Mouse (Mus musculus) hindbrain, embryonic 16.5 days (tissue): ENCODE measurements around the gene Trp53bp2. TPM values are rescaled to one million over a fixed set of nuclear protein-coding genes. Genes with fewer than 3 reads are reported as not detected.

Experiments
- ATAC-seq: fragments of 200-750 bp; cut with Nextera tagmentation; 2 replicates; pipeline ENCODE4 v1.8.0; 2017; ENCODE audit warnings: moderate TSS enrichment, moderate library complexity
- H3K27ac ChIP-seq: fragments of 300-500 bp; sonication (generic); 2 replicates; pipeline ENCODE4 v1.5.1; 2014; ENCODE audit warnings: low read depth, mild to moderate bottlenecking, control low read depth, low read length, moderate library complexity
- H3K27me3 ChIP-seq: fragments of 300-500 bp; sonication (generic); replicated peaks from 2 replicates; pipeline ENCODE4 v1.6.1; 2014; ENCODE audit warnings: low read length; ENCODE audit not compliant: control insufficient read depth, insufficient read depth
- H3K36me3 ChIP-seq: fragments of 300-500 bp; sonication (generic); 2 replicates; pipeline ENCODE4 v1.6.1; 2014; ENCODE audit warnings: mild to moderate bottlenecking, low read length, moderate library complexity, mixed read lengths; ENCODE audit not compliant: control insufficient read depth, insufficient read depth
- H3K4me1 ChIP-seq: fragments of 300-500 bp; sonication (generic); 2 replicates; pipeline ENCODE4 v1.6.1; 2014; ENCODE audit warnings: low read depth, low read length; ENCODE audit not compliant: control insufficient read depth, insufficient read depth
- H3K4me2 ChIP-seq: fragments of 300-500 bp; sonication (generic); 2 replicates; pipeline ENCODE4 v1.6.1; 2014; ENCODE audit warnings: mild to moderate bottlenecking, low read length, control low read depth, moderate library complexity
- H3K4me3 ChIP-seq: fragments of 300-500 bp; sonication (generic); 2 replicates; pipeline ENCODE4 v1.5.1; 2014; ENCODE audit warnings: mild to moderate bottlenecking, low read length, control low read depth, moderate library complexity
- H3K9ac ChIP-seq: fragments of 300-500 bp; sonication (generic); 2 replicates; pipeline ENCODE4 v1.6.1; 2014; ENCODE audit warnings: low read depth, mild to moderate bottlenecking, control low read depth, low read length, moderate library complexity
- H3K9me3 ChIP-seq: fragments of 300-500 bp; sonication (generic); 2 replicates; pipeline ENCODE4 v1.6.1; 2014; ENCODE audit warnings: mild to moderate bottlenecking, low read length, moderate library complexity; ENCODE audit not compliant: control insufficient read depth
- WGBS: fragments of 180-500 bp; shearing (Covaris S2); extraction: QIAGEN DNeasy Blood & Tissue Kit; methylation state at CpG from one replicate; pipeline ENCODE4 v1.1.7; 2014; 5-methylcytosine and 5-hydroxymethylcytosine counted together
- polyA plus RNA-seq: library from polyadenylated mRNA; unstranded; fragments of >200 nt; fragmentation: Nextera tagmentation; extraction: Ambion mirVana; gene quantifications from 2 replicates; pipeline ENCODE4 v1.2.1, GENCODE M21; 2015

Gene Trp53bp2
- polyA plus RNA-seq, 1 experiment from 2014 or later: 13.8 TPM

GRCm38 (mm10) chr1:182398780-182399179 lies 10.2 kb upstream of the Trp53bp2 start:
- H3K4me1 ChIP-seq: no peaks in the 10 kb centered on the region
- WGBS: 76% methylated on average over 3 of the region's 3 CpGs
- no peaks in the 10 kb centered on the region for H3K9me3 ChIP-seq
- no peaks in the 10 kb centered on the region for H3K27me3 ChIP-seq
- H3K4me3 ChIP-seq: no peak overlapping the region
- no peak overlapping the region for H3K4me2 ChIP-seq
- ATAC-seq: no peak
- H3K9ac ChIP-seq: no peak overlapping the region
- no peaks in the 10 kb centered on the region for H3K36me3 ChIP-seq
- no peak overlapping the region for H3K27ac ChIP-seq

GRCm38 (mm10) chr1:182399205-182399604 lies 9.8 kb upstream of the Trp53bp2 start:
- Histone ChIP-seq H3K27me3 (no peaks in the 10 kb centered on the region), H3K9ac (no peak overlapping the region), H3K27ac (no peak overlapping the region), H3K9me3 (no peaks in the 10 kb centered on the region), H3K4me3 (no peak overlapping the region), H3K4me2 (no peak overlapping the region), H3K36me3 (no peaks in the 10 kb centered on the region), H3K4me1 (no peaks in the 10 kb centered on the region)
- 94% methylated on average over 2 of the region's 2 CpGs for WGBS
- no peak for ATAC-seq

- WGBS: 93% methylated on average over 3 of the region's 3 CpGs
- no peaks in the 10 kb centered on the region for H3K9me3 ChIP-seq
- no peaks in the 10 kb centered on the region for H3K36me3 ChIP-seq
- H3K9ac ChIP-seq: no peak overlapping the region
- H3K4me3 ChIP-seq: no peak overlapping the region
- H3K27me3 ChIP-seq: no peaks in the 10 kb centered on the region
- no peak overlapping the region for H3K4me2 ChIP-seq
- no peaks in the 10 kb centered on the region for H3K4me1 ChIP-seq
- ATAC-seq: no peak
- H3K27ac ChIP-seq: no peak overlapping the region
Measured at GRCm38 (mm10) chr1:182399908-182400307, 9.1 kb upstream of the Trp53bp2 start.

- no peak for ATAC-seq
- Histone ChIP-seq H3K27me3 (no peaks in the 10 kb centered on the region), H3K9me3 (no peaks in the 10 kb centered on the region), H3K36me3 (no peaks in the 10 kb centered on the region), H3K9ac (no peak overlapping the region), H3K4me2 (no peak overlapping the region), H3K4me1 (no peaks in the 10 kb centered on the region), H3K27ac (no peak overlapping the region), H3K4me3 (no peak overlapping the region)
- 62% methylated on average over 13 of the region's 13 CpGs for WGBS
Measured at GRCm38 (mm10) chr1:182403076-182403475, 5.9 kb upstream of the Trp53bp2 start.

- ATAC-seq: no peak
Measured at GRCm38 (mm10) chr1:182406621-182407020, 2.4 kb upstream of the Trp53bp2 start.

GRCm38 (mm10) chr1:182408243-182408642 lies 729 bp upstream of the Trp53bp2 start:
- Histone ChIP-seq H3K9ac (peak overlapping the region; percentile 84), H3K4me1 (peaks cover 18% of the 10 kb centered on the region), H3K9me3 (no peaks in the 10 kb centered on the region), H3K36me3 (no peaks in the 10 kb centered on the region), H3K27me3 (no peaks in the 10 kb centered on the region), H3K27ac (peak overlapping the region; percentile 95), H3K4me3 (peak overlapping the region; percentile 87), H3K4me2 (peak overlapping the region; percentile 61)
- ATAC-seq: 0 out of 2 replicates have a peak, but pooled peaks have one; percentile 1
- WGBS: 2% methylated on average over 13 of the region's 13 CpGs

More at GRCm38 (mm10) chr1:182406621-182407020, 2.4 kb upstream of the Trp53bp2 start:
- Histone ChIP-seq H3K4me1 (peaks cover 13% of the 10 kb centered on the region), H3K9me3 (no peaks in the 10 kb centered on the region), H3K4me2 (no peak overlapping the region), H3K36me3 (no peaks in the 10 kb centered on the region), H3K9ac (no peak overlapping the region), H3K27ac (no peak overlapping the region), H3K27me3 (no peaks in the 10 kb centered on the region), H3K4me3 (no peak overlapping the region)
- 85% methylated on average over 4 of the region's 4 CpGs for WGBS

GRCm38 (mm10) chr1:182409401-182410173 lies 615 bp downstream of the Trp53bp2 start:
- H3K4me2 ChIP-seq: peak overlapping the region; percentile 87
- WGBS: 1% methylated on average over 31 of the region's 34 CpGs
- ATAC-seq: peak; percentile 57
- H3K27ac ChIP-seq: peak overlapping the region; percentile 95
- no peaks in the 10 kb centered on the region for H3K36me3 ChIP-seq
- H3K9ac ChIP-seq: peak overlapping the region; percentile 95
- H3K27me3 ChIP-seq: no peaks in the 10 kb centered on the region
- peaks cover 18% of the 10 kb centered on the region for H3K4me1 ChIP-seq
- no peaks in the 10 kb centered on the region for H3K9me3 ChIP-seq
- peak overlapping the region; percentile 87 for H3K4me3 ChIP-seq

- Histone ChIP-seq H3K4me2 (no peak overlapping the region), H3K36me3 (no peaks in the 10 kb centered on the region)
- 77% methylated on average over 7 of the region's 7 CpGs for WGBS
Measured at GRCm38 (mm10) chr1:182412586-182413270, 3.8 kb downstream of the Trp53bp2 start.

GRCm38 (mm10) chr1:182419481-182419880 lies 10.5 kb downstream of the Trp53bp2 start:
- no peak overlapping the region for H3K4me2 ChIP-seq
- no peaks in the 10 kb centered on the region for H3K36me3 ChIP-seq
- 79% methylated on average over 3 of the region's 3 CpGs for WGBS
- ATAC-seq: no peak
- no peak overlapping the region for H3K9ac ChIP-seq
- no peak overlapping the region for H3K4me3 ChIP-seq
- H3K4me1 ChIP-seq: no peaks in the 10 kb centered on the region
- H3K27me3 ChIP-seq: no peaks in the 10 kb centered on the region
- no peak overlapping the region for H3K27ac ChIP-seq
- no peaks in the 10 kb centered on the region for H3K9me3 ChIP-seq

More at GRCm38 (mm10) chr1:182412586-182413270, 3.8 kb downstream of the Trp53bp2 start:
- Histone ChIP-seq H3K27ac (no peak overlapping the region), H3K9ac (no peak overlapping the region), H3K9me3 (no peaks in the 10 kb centered on the region), H3K4me3 (no peak overlapping the region), H3K27me3 (no peaks in the 10 kb centered on the region), H3K4me1 (peaks cover 18% of the 10 kb centered on the region)
- ATAC-seq: no peak
